Mouse (Mus musculus) testis, adult 2 months (tissue): ENCODE measurements around the gene Csnk2a1. TPM values are rescaled to one million over a fixed set of nuclear protein-coding genes. Genes with fewer than 3 reads are reported as not detected.
A peak's percentile ranks its signal among the peaks of the same experiment; 100 is the strongest.
"Not testable (repeated sequence)": the region's sequence is repeated elsewhere in the genome, so short reads cannot be mapped to it uniquely, and the experiment has no call there.

ENCODE experiments used
- H3K27ac ChIP-seq: fragments of 200-500 bp; 2 replicates; pipeline ENCODE4 v1.5.1; 2012; ENCODE audit warnings: low read depth, low read length; ENCODE audit not compliant: control insufficient read depth, insufficient read depth
- H3K27me3 ChIP-seq: fragments of 200-500 bp; 2 replicates; pipeline ENCODE4 v1.6.1; 2012; ENCODE audit warnings: mild to moderate bottlenecking, low read length, moderate library complexity; ENCODE audit not compliant: control insufficient read depth, insufficient read depth
- H3K36me3 ChIP-seq: fragments of 200-500 bp; 2 replicates; pipeline ENCODE4 v1.6.1; 2012; ENCODE audit warnings: mild to moderate bottlenecking, low read length; ENCODE audit not compliant: control insufficient read depth, insufficient read depth
- H3K4me1 ChIP-seq: fragments of 200-500 bp; 2 replicates; pipeline ENCODE4 v1.6.1; 2012; ENCODE audit warnings: low read length; ENCODE audit not compliant: control insufficient read depth, insufficient read depth
- H3K4me3 ChIP-seq: fragments of 200-500 bp; 2 replicates; pipeline ENCODE4 v1.5.1; 2012; ENCODE audit warnings: low read depth, mild to moderate bottlenecking, low read length, moderate library complexity, mixed read lengths; ENCODE audit not compliant: control insufficient read depth
- CTCF ChIP-seq: fragments of 200-500 bp; IDR thresholded peaks from 2 replicates; pipeline ENCODE4 v1.5.1; 2012; ENCODE audit warnings: low read depth, mild to moderate bottlenecking, inconsistent platforms, low read length, moderate library complexity; ENCODE audit not compliant: control insufficient read depth, insufficient read depth, insufficient replicate concordance
- POLR2A ChIP-seq: fragments of 200-500 bp; IDR thresholded peaks from 2 replicates; pipeline ENCODE4 v1.6.1; 2012; ENCODE audit warnings: low read depth, mild to moderate bottlenecking, inconsistent platforms, low read length, moderate library complexity; ENCODE audit not compliant: control insufficient read depth
- polyA plus RNA-seq: library from polyadenylated mRNA; depleted of rRNA; stranded (reverse); fragments of >200 nt; gene quantifications from 2 replicates; pipeline ENCODE4 v1.2.3, GENCODE M21; 2012

Gene Csnk2a1
- polyA plus RNA-seq, 1 experiment, result 10.3 TPM

GRCm38 (mm10) chr2:152189640-152190039 lies 37.0 kb upstream of the Csnk2a1 start:
- Histone ChIP-seq H3K4me3 (no peak overlapping the region), H3K36me3 (no peaks in the 10 kb centered on the region), H3K4me1 (no peaks in the 10 kb centered on the region), H3K27me3 (no peaks in the 10 kb centered on the region), H3K27ac (no peak overlapping the region)
- TF ChIP-seq POLR2A, result no peak
- TF ChIP-seq CTCF, result no peak

GRCm38 (mm10) chr2:152190161-152190560 lies 36.5 kb upstream of the Csnk2a1 start:
- Histone ChIP-seq H3K4me3 (no peak overlapping the region), H3K36me3 (no peaks in the 10 kb centered on the region), H3K27ac (no peak overlapping the region), H3K27me3 (no peaks in the 10 kb centered on the region), H3K4me1 (no peaks in the 10 kb centered on the region)
- TF ChIP-seq POLR2A (no peak), CTCF (no peak)

- Histone ChIP-seq H3K27me3 (no peaks in the 10 kb centered on the region), H3K4me1 (peaks cover 2% of the 10 kb centered on the region), H3K36me3 (no peaks in the 10 kb centered on the region), H3K4me3 (no peak overlapping the region), H3K27ac (no peak overlapping the region)
- TF ChIP-seq CTCF (no peak), POLR2A (no peak)
Observed at GRCm38 (mm10) chr2:152192591-152193345, 33.9 kb upstream of the Csnk2a1 start.

GRCm38 (mm10) chr2:152193346-152193710 lies 33.3 kb upstream of the Csnk2a1 start:
- no peak for TF ChIP-seq POLR2A
- no peak for TF ChIP-seq CTCF
- Histone ChIP-seq H3K27ac (no peak overlapping the region), H3K27me3 (no peaks in the 10 kb centered on the region), H3K36me3 (no peaks in the 10 kb centered on the region), H3K4me1 (peaks cover 4% of the 10 kb centered on the region), H3K4me3 (no peak overlapping the region)

GRCm38 (mm10) chr2:152194586-152194985 lies 32.1 kb upstream of the Csnk2a1 start:
- no peak for TF ChIP-seq CTCF
- TF ChIP-seq POLR2A, result no peak
- Histone ChIP-seq H3K27me3 (no peaks in the 10 kb centered on the region), H3K36me3 (no peaks in the 10 kb centered on the region)

GRCm38 (mm10) chr2:152196896-152197295 lies 29.7 kb upstream of the Csnk2a1 start:
- TF ChIP-seq POLR2A, result no peak
- TF ChIP-seq CTCF, result no peak
- Histone ChIP-seq H3K4me3 (no peak overlapping the region), H3K27me3 (no peaks in the 10 kb centered on the region), H3K36me3 (no peaks in the 10 kb centered on the region), H3K4me1 (peaks cover 4% of the 10 kb centered on the region), H3K27ac (no peak overlapping the region)

More at GRCm38 (mm10) chr2:152194586-152194985, 32.1 kb upstream of the Csnk2a1 start:
- Histone ChIP-seq H3K27ac (no peak overlapping the region), H3K4me3 (no peak overlapping the region), H3K4me1 (peaks cover 4% of the 10 kb centered on the region)

- Histone ChIP-seq H3K27ac (no peak overlapping the region), H3K4me3 (peak overlapping the region; percentile 67), H3K27me3 (no peaks in the 10 kb centered on the region), H3K4me1 (peaks cover 4% of the 10 kb centered on the region), H3K36me3 (no peaks in the 10 kb centered on the region)
- TF ChIP-seq POLR2A (no peak), CTCF (peak; percentile 74; the same call in 1 of the 2 replicates)
Observed at GRCm38 (mm10) chr2:152197301-152197712, 29.3 kb upstream of the Csnk2a1 start.

- not testable (repeated sequence) for H3K27ac ChIP-seq, H3K27me3 ChIP-seq, H3K4me3 ChIP-seq, H3K4me1 ChIP-seq, H3K36me3 ChIP-seq
Observed at GRCm38 (mm10) chr2:152206139-152206538, 20.5 kb upstream of the Csnk2a1 start.
